Mouse (Mus musculus): ENCODE measurements around the gene Skp1a. TPM values are rescaled to one million over a fixed set of nuclear protein-coding genes. Genes with fewer than 3 reads are reported as not detected.

Skp1a gene
- polyA plus RNA-seq, 1 experiment from 2014 or later: 814 TPM

Other genes starting within 250 kb of the Skp1a start
- 214 and 215 TPM in 2 replicates for gene Ube2b, start 231.2 kb upstream of the Skp1a start, polyA plus RNA-seq (2015; fragmentation: Nextera tagmentation; extraction: Ambion mirVana)
- 6.5 and 7.0 TPM in 2 replicates for gene Cdkl3, start 227.8 kb upstream of the Skp1a start, polyA plus RNA-seq (2015; fragmentation: Nextera tagmentation; extraction: Ambion mirVana)
- gene Ppp2ca, start 133.3 kb upstream of the Skp1a start, polyA plus RNA-seq (2015; fragmentation: Nextera tagmentation; extraction: Ambion mirVana): 75.7 and 76.9 TPM in 2 replicates
- gene Olfr1373, start 86.5 kb upstream of the Skp1a start, polyA plus RNA-seq (2015; fragmentation: Nextera tagmentation; extraction: Ambion mirVana): not detected in 2 replicates
- not detected in 2 replicates for gene Olfr1371, start 18.0 kb upstream of the Skp1a start, polyA plus RNA-seq (2015; fragmentation: Nextera tagmentation; extraction: Ambion mirVana)
- 41.4 and 52.6 TPM in 2 replicates for gene Tcf7, start 51.0 kb downstream of the Skp1a start, polyA plus RNA-seq (2015; fragmentation: Nextera tagmentation; extraction: Ambion mirVana)
- gene Vdac1, start 128.9 kb downstream of the Skp1a start, polyA plus RNA-seq (2015; fragmentation: Nextera tagmentation; extraction: Ambion mirVana): 256 and 265 TPM in 2 replicates
- gene 9530068E07Rik, start 164.4 kb downstream of the Skp1a start, polyA plus RNA-seq (2015; fragmentation: Nextera tagmentation; extraction: Ambion mirVana): 221 and 224 TPM in 2 replicates

Data from lung, embryonic 15.5 days (tissue).